Mouse (Mus musculus) forebrain, embryonic 16.5 days (tissue): ENCODE measurements around the gene Ccdc89. TPM values are rescaled to one million over a fixed set of nuclear protein-coding genes. Genes with fewer than 3 reads are reported as not detected.
A peak's percentile ranks its signal among the peaks of the same experiment; 100 is the strongest.

Source experiments
- ATAC-seq: fragments of 200-750 bp; cut with Nextera tagmentation; 2 replicates; pipeline ENCODE4 v1.8.0; 2017; ENCODE audit warnings: mild to moderate bottlenecking, moderate library complexity
- H3K27ac ChIP-seq: fragments of 300-500 bp; sonication (generic); 2 replicates; pipeline ENCODE4 v1.5.1; 2014; ENCODE audit warnings: low read length, control low read depth
- H3K27me3 ChIP-seq: fragments of 300-500 bp; sonication (generic); replicated peaks from 2 replicates; pipeline ENCODE4 v1.6.1; 2014; ENCODE audit warnings: low read length; ENCODE audit not compliant: control insufficient read depth, insufficient read depth
- H3K36me3 ChIP-seq: fragments of 300-500 bp; sonication (generic); 2 replicates; pipeline ENCODE4 v1.6.1; 2014; ENCODE audit not compliant: control insufficient read depth, insufficient read depth
- H3K4me1 ChIP-seq: fragments of 300-500 bp; sonication (generic); replicated peaks from 2 replicates; pipeline ENCODE4 v1.6.1; 2014; ENCODE audit warnings: low read length; ENCODE audit not compliant: control insufficient read depth, insufficient read depth
- H3K4me2 ChIP-seq: fragments of 300-500 bp; sonication (generic); 2 replicates; pipeline ENCODE4 v1.6.1; 2014; ENCODE audit warnings: mild to moderate bottlenecking, low read length, control low read depth
- H3K4me3 ChIP-seq: fragments of 300-500 bp; sonication (generic); replicated peaks from 2 replicates; pipeline ENCODE4 v1.5.1; 2014; ENCODE audit warnings: mild to moderate bottlenecking, low read length, control low read depth
- H3K9ac ChIP-seq: fragments of 300-500 bp; sonication (generic); replicated peaks from 2 replicates; pipeline ENCODE4 v1.6.1; 2014; ENCODE audit warnings: low read depth, low read length, control low read depth
- H3K9me3 ChIP-seq: fragments of 300-500 bp; sonication (generic); 2 replicates; pipeline ENCODE4 v1.6.1; 2016; ENCODE audit warnings: low read length; ENCODE audit not compliant: control insufficient read depth
- WGBS: fragments of 180-500 bp; shearing (Covaris S2); extraction: QIAGEN DNeasy Blood & Tissue Kit; methylation state at CpG from one replicate; pipeline ENCODE4 v1.1.7; 2014; 5-methylcytosine and 5-hydroxymethylcytosine counted together
- polyA plus RNA-seq: library from polyadenylated mRNA; unstranded; fragments of >200 nt; fragmentation: Nextera tagmentation; extraction: Ambion mirVana; gene quantifications from 2 replicates; pipeline ENCODE4 v1.2.1, GENCODE M21; 2015

Ccdc89 gene
- polyA plus RNA-seq, 1 experiment from 2014 or later: 1.3 TPM

DNA sequence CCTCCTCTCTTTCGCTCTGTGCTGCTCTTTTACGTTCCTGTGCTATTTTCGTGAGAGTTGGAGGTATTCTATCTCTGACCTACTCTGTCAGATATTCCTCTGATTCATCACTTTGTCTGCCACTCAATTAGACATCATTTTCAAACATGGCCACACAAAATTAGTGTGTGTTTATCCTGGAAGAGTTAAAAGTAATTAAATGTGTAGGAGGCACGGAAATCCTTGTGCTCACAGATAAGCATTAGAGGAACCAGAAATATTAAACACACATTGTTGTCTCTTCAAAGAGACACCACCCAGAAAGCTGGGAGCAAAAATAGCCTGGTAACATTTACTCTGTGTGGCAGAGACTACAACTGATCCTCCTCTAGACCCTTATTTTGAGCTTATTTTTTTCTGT lies 13.7 kb downstream of the Ccdc89 start:
- Histone ChIP-seq H3K36me3 (no peaks in the 10 kb centered on the region), H3K4me1 (0 out of 2 replicates have a peak, but pooled peaks cover 2% of the 10 kb centered on the region), H3K9ac (no peak overlapping the region), H3K27me3 (no peaks in the 10 kb centered on the region), H3K4me3 (no peak overlapping the region), H3K9me3 (no peaks in the 10 kb centered on the region), H3K4me2 (no peak overlapping the region), H3K27ac (no peak overlapping the region)
- 89% methylated on average over 4 of the region's 4 CpGs for WGBS
- ATAC-seq: no peak

- WGBS: 0% methylated on average over 4 of the region's 4 CpGs
- Histone ChIP-seq H3K4me2 (peak overlapping the region; percentile 69), H3K27ac (peak overlapping the region; percentile 97), H3K9ac (peak overlapping the region; percentile 65), H3K36me3 (peaks cover under 1% of the 10 kb centered on the region; the same call in 1 of the 2 replicates), H3K27me3 (no peaks in the 10 kb centered on the region), H3K4me1 (peaks cover 4% of the 10 kb centered on the region; the same call in 1 of the 2 replicates), H3K4me3 (peak overlapping the region; percentile 99), H3K9me3 (no peaks in the 10 kb centered on the region)
- ATAC-seq: peak; percentile 18
These were observed 15.7 kb downstream of the Ccdc89 start for GRCm38 (mm10) chr7:90442070-90442469.

DNA sequence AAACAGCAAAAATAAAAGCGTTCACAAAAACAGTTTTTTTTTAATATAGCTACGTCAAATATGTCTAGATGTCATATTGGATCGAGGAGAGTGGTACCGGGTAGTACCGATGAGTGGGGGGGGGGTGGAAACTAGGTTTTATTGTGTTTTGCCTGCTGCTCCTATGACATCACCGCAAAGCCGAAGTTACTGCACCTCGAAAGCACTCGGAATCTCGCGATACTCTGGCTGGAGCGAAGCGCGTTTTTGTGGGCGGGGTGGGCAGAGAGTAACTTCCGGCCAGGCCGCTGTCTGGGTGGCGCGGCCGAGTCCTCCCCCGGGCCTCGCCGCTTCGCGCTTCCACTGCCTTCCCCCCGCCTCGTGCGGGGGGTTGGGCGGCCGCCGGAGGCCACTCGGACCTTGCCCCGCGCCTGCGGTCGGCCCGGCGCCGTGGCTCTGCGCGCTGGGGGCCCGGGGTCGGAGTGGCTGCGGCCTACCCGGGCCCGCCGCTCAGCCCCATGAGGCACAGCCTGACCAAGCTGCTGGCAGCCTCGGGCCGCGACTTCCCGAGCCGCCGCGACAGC lies 16.2 kb downstream of the Ccdc89 start, which contains the start of gene Crebzf:
TSS of gene Crebzf (plus strand) at position 212 of the 563 bp plus-strand sequence.
- Histone ChIP-seq H3K4me2 (peak within 1 kb of the TSS; percentile 81), H3K27ac (peak within 1 kb of the TSS; percentile 97), H3K9me3 (no peaks in the 10 kb centered on the region), H3K4me3 (peak within 1 kb of the TSS; percentile 99), H3K9ac (peak within 1 kb of the TSS; percentile 98), H3K36me3 (peaks cover 4% of the 10 kb centered on the region; the same call in 1 of the 2 replicates), H3K27me3 (no peaks in the 10 kb centered on the region), H3K4me1 (peaks cover 4% of the 10 kb centered on the region; the same call in 1 of the 2 replicates)
- ATAC-seq: peak; percentile 98
- under 1% methylated on average over 49 of the region's 54 CpGs for WGBS

- peak overlapping the region; percentile 98 for H3K9ac ChIP-seq
- peak overlapping the region; percentile 99 for H3K4me3 ChIP-seq
- H3K27ac ChIP-seq: peak overlapping the region; percentile 97
- H3K27me3 ChIP-seq: no peaks in the 10 kb centered on the region
- no peaks in the 10 kb centered on the region for H3K9me3 ChIP-seq
- H3K36me3 ChIP-seq: peaks cover 5% of the 10 kb centered on the region; the same call in 1 of the 2 replicates
- peaks cover 4% of the 10 kb centered on the region; the same call in 1 of the 2 replicates for H3K4me1 ChIP-seq
- peak overlapping the region; percentile 81 for H3K4me2 ChIP-seq
- under 1% methylated on average over 107 of the region's 123 CpGs for WGBS
- peak; percentile 61 for ATAC-seq
These were observed 17.0 kb downstream of the Ccdc89 start for GRCm38 (mm10) chr7:90443101-90444091.

- Histone ChIP-seq H3K27me3 (no peaks in the 10 kb centered on the region), H3K27ac (no peak overlapping the region), H3K36me3 (peaks cover 8% of the 10 kb centered on the region; the same call in 1 of the 2 replicates), H3K4me1 (peaks cover 4% of the 10 kb centered on the region; the same call in 1 of the 2 replicates), H3K4me2 (peak overlapping the region; percentile 81), H3K9ac (peak overlapping the region; percentile 98), H3K9me3 (no peaks in the 10 kb centered on the region), H3K4me3 (peak overlapping the region; percentile 99)
- WGBS: under 1% methylated on average over 6 of the region's 6 CpGs
- no peak for ATAC-seq
These were observed 17.8 kb downstream of the Ccdc89 start for GRCm38 (mm10) chr7:90444206-90444605.

GRCm38 (mm10) chr7:90456149-90456844 lies 29.9 kb downstream of the Ccdc89 start:
- Histone ChIP-seq H3K4me2 (peak overlapping the region; percentile 52), H3K4me1 (peaks cover 13% of the 10 kb centered on the region), H3K4me3 (peak overlapping the region; percentile 88), H3K27ac (peak overlapping the region; percentile 83; the same call in 1 of the 2 replicates), H3K27me3 (no peaks in the 10 kb centered on the region), H3K9me3 (no peaks in the 10 kb centered on the region), H3K36me3 (peaks cover 6% of the 10 kb centered on the region; the same call in 1 of the 2 replicates), H3K9ac (peak overlapping the region; percentile 72)
- 34% methylated on average over 7 of the region's 7 CpGs for WGBS
- ATAC-seq: no peak

DNA sequence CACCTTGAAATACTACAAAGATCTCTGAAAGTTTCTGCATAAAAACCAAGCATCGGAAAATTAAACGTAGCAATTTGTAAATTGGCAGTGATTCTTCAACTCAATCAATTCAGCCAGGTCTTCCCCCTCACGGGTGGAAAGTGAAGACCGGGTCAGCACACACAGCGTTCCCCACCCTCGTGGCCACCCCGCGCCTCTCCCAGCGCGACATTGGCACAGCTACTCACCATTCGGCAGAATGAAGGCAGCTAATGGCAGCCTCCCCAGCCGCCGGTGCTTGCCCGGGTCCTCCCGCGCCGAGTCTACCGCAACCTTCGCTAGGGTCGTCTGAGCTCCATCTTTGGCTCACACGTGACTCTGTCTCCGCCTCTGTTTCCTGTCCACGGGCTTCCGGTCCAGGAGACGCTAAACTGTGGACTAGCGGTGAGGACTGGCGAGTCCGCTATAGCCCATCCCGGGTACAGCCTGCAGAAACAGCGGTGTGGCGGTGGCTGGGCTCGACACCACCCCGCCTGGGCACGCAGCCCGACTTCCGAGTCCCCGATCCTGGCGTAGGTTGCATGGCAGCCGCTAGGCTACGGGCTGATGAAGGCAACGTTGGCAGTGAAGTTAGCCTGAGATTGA lies 30.6 kb downstream of the Ccdc89 start, which contains the start of gene Tmem126a:
TSS of gene Tmem126a (minus strand) at position 385 of the 624 bp plus-strand sequence.
- Histone ChIP-seq H3K36me3 (peaks cover 4% of the 10 kb centered on the region; the same call in 1 of the 2 replicates), H3K4me1 (peaks cover 13% of the 10 kb centered on the region), H3K4me2 (peak within 1 kb of the TSS; percentile 52), H3K9ac (peak within 1 kb of the TSS; percentile 72), H3K4me3 (peak within 1 kb of the TSS; percentile 88), H3K9me3 (no peaks in the 10 kb centered on the region), H3K27me3 (no peaks in the 10 kb centered on the region), H3K27ac (peak within 1 kb of the TSS; percentile 83)
- under 1% methylated on average over 41 of the region's 41 CpGs for WGBS
- ATAC-seq: peak; percentile 98

DNA sequence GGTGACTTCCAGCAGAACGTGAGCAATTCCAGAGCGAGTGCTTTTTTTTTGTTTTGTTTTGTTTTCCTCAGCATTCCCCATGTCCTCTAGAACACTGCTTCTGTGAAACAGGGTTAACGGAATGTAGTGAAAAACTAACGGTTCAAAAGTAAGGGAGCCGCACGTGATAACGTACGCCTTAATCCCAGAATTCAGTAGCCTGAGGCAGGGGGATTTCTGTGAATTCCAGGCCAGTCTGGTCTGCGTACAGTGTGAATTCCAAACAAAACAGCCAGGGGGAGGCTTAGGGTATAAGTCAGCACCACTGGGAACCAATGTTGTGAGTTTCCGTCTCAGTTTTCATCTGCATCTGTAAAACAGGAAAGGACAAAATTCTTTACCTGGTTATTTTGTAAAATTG lies 31.1 kb downstream of the Ccdc89 start:
- Histone ChIP-seq H3K9ac (peak overlapping the region; percentile 72), H3K27ac (peak overlapping the region; percentile 83), H3K4me2 (peak overlapping the region; percentile 52), H3K36me3 (peaks cover 4% of the 10 kb centered on the region; the same call in 1 of the 2 replicates), H3K27me3 (no peaks in the 10 kb centered on the region), H3K4me1 (peaks cover 13% of the 10 kb centered on the region), H3K4me3 (peak overlapping the region; percentile 88), H3K9me3 (no peaks in the 10 kb centered on the region)
- ATAC-seq: peak; percentile 60
- 16% methylated on average over 10 of the region's 10 CpGs for WGBS
